Mouse (Mus musculus) olfactory bulb, adult 2 months (tissue): Measurements from ENCODE around the gene Bbs5.

Source experiments
- CTCF ChIP-seq: fragments of 200-500 bp; IDR thresholded peaks from 2 replicates; pipeline ENCODE4 v1.5.1; 2012; ENCODE audit warnings: low read depth, mild to moderate bottlenecking, low read length, moderate library complexity; ENCODE audit not compliant: insufficient read depth
- POLR2A ChIP-seq: fragments of 200-500 bp; IDR thresholded peaks from 2 replicates; pipeline ENCODE4 v1.6.1; 2012; ENCODE audit warnings: mild to moderate bottlenecking, low read depth, low read length, moderate library complexity; ENCODE audit not compliant: insufficient read depth

DNA sequence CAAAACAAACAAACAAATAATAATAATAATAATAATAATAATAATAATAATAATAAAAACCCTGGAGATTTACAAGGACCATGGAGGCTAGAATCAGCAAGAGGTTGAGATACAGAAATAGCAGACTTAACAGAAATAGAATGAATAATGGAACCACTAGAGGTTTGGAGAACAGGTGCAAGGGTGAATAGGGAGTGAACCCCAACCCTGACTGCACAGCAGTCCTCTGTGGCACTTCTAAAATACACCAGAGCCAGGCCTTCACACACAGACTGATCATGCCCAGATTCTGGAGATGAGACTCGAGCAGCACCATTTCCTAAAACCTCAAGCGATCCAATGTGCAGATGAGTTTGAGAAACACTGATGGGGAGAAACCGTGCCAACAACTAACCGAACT lies 35.0 kb downstream of the Bbs5 start:
- TF ChIP-seq CTCF (no peak), POLR2A (no peak)
